Mouse (Mus musculus) right cerebral cortex, postnatal 4 days (tissue): ENCODE results near the gene Il11ra1.
"Not testable (repeated sequence)": the region's sequence is repeated elsewhere in the genome, so short reads cannot be mapped to it uniquely, and the experiment has no call there.

ENCODE experiments used
- DNase-seq: peaks from one replicate; pipeline ENCODE4 v3.0.0-alpha.2; 2022

Il11ra1 gene

GRCm38 (mm10) chr4:41755338-41756305 lies 55.8 kb downstream of the Il11ra1 start, which contains the start of gene Sigmar1:
TSS of gene Sigmar1 (minus strand) at chr4:41756157.
- DNase-seq: peak; percentile 85

GRCm38 (mm10) chr4:41756440-41756839 lies 56.7 kb downstream of the Il11ra1 start:
- DNase-seq: no peak

DNA sequence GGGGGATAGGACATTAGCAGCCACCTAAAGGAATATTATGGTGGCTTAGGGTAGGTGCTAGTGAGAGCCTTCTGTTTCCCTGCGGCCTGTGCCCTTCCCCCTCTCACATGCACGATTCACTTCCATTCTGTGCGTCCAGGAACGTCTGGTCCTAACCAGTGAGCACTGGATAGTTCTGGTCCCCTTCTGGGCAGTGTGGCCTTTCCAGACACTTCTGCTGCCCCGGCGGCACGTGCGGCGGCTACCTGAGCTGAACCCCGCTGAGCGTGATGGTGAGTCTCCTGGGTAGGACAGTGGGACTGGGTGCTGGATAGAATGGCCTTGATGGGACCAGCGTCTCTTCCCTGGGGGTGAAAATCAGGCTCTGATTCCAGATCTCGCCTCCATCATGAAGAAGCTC lies 57.5 kb downstream of the Il11ra1 start:
- no peak for DNase-seq

- no peak for DNase-seq
Measured at GRCm38 (mm10) chr4:41758021-41758420, 58.2 kb downstream of the Il11ra1 start.

DNA sequence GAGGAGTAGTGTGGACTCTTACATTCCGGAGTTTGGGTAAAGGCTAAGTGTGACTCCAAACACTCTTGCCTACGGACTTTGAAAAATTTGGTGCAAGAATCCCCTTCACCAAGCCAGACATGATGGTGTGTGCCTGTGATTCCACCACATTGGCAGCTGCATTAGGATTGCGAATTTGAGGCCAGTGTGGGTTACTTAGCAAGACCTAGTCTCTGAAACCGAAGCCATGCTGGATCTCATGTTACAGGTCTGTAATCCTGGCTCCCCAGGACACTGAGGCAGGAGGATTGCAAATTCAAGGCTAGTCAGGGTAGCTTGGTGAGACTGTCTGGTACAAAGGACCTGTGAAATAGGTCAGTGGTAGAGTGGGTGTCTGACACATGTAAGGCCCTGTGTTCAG lies 58.9 kb downstream of the Il11ra1 start:
- DNase-seq: no peak

- DNase-seq: peak; percentile 55
Measured at GRCm38 (mm10) chr4:41759206-41759605, 59.4 kb downstream of the Il11ra1 start.

DNA sequence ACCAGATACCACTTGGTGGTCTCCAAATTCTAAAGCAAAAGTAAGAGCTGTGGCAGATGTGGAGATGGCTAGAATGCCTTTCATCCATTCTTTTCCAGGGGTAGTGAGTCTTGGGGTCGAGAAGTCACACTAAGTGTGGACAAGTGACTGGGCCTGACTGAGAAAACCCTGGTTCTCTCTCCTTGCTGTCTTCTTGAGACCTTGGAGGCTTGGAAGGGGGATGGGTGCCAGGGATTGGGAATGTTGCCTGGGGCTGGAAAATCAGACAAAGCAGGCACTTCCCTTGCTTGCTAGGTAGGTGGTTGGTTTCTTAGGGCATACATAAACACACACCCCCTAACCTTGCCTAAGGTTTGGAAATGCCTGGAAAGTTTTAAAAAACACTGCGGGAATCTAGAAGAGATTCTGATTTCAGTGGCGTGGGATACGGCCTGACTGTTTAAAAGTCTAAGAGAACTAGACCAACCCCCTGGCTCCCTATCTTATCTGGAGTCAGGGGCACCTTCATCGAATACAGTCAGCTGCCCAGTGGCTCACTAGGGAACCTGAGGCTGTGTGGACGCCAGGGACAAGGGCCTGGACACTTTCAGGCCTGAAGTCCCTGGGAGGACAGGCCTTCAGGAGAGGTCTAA lies 60.0 kb downstream of the Il11ra1 start:
- no peak for DNase-seq

DNA sequence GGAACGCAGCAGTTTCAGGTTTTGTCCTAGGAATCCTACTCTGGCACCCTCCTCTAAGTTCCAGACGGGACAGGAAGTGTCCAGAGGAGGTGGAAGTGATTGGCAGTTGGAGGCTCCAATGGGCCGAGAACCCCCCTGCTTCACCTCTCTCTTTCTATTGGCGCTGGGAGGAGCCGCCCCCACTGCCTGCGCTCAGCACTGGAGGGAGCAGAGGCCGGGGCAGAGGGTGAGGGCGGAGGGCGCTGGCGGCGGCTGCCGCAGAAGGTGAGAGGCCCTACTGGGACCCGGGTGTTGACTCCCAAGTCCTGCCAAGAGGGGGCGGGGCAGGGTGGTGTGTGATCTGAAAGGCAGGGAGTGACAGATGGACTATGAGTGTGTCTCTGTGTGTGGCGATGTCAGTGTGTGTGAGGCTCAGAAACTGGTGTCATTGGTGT lies 60.5 kb downstream of the Il11ra1 start:
- peak; percentile 55 for DNase-seq

DNA sequence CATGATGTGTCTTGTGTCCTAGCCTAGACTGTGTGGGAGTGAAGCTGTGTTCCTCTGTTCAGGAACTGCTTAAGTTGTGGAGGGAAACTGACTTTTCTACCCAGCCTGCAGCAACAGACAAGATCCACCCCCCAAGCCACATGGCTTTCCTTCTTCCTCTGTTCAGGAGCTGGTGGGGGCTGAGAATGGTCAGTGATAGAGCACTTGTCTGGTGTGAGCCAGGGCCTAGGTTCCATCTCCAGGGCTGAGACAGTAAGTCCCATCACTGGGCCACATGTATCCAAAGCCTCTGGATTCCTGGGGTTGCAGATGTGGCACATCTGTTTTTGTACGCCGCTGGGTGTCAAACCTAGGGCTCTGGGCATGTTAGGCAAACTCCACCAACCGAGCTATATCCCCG lies 61.1 kb downstream of the Il11ra1 start:
- DNase-seq: no peak

DNA sequence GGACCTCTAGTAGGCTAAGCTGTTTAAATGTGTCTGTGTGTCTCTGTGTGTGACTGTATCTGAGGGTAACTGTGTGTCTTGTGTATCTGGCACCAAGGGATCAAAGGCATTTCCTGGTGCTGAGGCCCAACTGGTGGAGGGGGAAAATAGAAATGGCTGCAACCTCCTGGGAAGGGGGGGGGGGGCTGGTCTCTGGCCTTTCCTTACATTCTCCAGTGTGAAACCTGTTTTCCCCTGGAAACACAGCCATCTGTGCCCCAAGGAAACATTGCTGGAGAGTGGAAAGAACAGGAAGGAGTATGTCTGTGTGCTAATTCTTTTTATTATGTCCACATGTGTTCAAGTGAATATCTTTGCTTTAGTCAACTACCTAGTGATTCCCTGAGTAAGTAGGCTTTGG lies 61.9 kb downstream of the Il11ra1 start:
- DNase-seq: no peak

- no peak for DNase-seq
Measured at GRCm38 (mm10) chr4:41762099-41762687, 62.4 kb downstream of the Il11ra1 start.

- peak; percentile 62 for DNase-seq
Measured at GRCm38 (mm10) chr4:41762688-41763114, 62.9 kb downstream of the Il11ra1 start.

DNA sequence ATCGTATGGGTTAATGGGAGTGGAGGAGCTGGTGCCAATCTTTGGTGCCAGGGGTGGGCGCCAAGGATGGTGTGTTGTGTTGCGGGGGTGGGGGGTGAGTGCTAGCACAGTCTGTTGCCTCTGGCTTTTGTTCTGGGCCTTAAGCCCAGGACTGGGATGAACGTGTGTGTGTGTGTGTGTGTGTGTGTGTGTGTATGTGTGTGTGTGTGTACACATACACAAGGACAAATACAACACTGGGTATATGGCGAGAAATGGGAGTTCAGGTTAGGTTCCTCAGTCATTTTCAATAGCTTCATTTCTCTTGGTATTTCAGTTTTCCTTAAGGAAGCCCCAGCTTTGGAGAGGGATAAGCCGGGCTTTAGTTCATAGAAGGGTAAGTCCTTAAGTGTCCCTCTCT lies 63.4 kb downstream of the Il11ra1 start:
- not testable (repeated sequence) for DNase-seq

- DNase-seq: not testable (repeated sequence)
Measured at GRCm38 (mm10) chr4:41767301-41767700, 67.5 kb downstream of the Il11ra1 start.

DNA sequence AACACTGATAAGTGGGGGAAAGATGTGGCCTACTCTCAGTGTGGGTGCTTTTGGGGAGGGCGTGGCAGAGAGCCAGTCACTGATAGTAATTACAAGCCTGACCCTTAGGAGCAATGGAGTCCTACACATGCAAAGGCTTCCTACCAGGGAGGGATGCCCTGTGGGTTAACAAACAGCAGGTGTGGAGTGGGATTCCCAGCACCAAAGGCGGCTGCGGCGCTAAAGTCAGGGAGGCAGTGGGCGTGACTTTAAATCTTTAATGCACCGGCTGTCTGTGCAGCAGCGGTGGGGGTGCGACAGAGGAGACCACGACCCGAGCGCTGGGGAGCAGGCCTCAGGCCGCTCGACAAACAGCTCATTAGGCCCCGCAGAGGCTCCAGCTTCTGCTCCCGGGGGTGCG lies 73.2 kb downstream of the Il11ra1 start:
- DNase-seq: not testable (repeated sequence)

DNA sequence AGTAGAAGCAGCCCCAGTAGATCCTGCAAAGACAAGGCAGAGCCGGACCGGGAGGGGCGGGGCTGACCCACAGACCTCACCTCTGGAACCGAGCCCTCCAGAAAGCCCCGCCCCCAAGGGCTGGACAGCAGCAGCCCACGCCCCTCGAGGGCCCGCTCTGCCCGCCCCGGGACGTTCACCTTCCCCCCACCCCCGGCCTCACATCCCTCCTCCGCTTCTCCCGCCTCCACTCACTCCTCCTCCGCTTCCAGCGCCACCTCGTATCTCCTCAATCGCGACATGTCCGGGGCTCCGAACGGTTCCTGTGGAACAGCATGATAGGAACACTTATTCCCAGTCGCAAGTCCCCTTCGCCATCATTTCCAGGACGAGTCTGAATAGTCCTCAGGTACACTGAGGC lies 73.7 kb downstream of the Il11ra1 start:
- DNase-seq: peak; percentile 48

GRCm38 (mm10) chr4:41774002-41774401 lies 74.2 kb downstream of the Il11ra1 start, which contains the start of gene Ccl27a:
TSS of gene Ccl27a (minus strand) at chr4:41774247.
- DNase-seq: peak; percentile 68

DNA sequence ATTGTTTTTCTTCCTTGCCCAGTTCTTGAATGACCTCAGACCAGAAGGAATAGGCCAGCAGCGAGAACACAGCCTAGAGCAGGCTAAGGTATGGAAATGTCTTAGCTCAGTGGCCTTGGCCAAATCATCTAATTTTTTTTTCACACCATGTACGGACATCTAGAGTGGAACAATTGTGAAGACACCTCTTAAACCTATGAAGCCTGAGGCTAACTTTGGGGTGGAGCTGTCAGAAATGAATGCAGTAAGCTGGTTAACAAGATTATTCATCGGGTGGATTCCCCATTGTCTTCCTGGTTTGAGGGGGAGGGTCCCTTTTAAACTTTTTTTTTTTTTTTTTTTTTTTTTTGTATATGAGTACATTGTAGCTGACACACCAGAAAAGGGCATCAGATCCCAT lies 74.7 kb downstream of the Il11ra1 start:
- DNase-seq: not testable (repeated sequence)

DNA sequence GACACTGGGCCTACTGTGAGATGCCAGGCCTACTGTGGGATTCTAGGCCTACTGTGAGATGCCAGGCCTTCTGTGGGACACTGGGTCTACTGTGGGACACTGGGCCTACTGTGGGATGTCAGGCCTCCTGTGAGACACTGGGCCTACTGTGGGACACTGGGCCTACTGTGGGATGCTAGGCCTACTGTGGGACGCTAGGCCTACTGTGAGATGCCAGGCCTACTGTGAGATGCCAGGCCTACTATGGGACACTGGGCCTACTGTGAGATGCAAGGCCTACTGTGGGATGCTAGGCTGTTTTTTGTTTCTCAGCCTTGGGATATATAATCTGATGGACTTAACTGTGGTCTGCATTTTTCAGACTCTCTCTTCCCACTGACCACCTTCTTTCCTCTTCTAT lies 76.1 kb downstream of the Il11ra1 start:
- DNase-seq: not testable (repeated sequence)

GRCm38 (mm10) chr4:41781271-41781670 lies 81.5 kb downstream of the Il11ra1 start:
- DNase-seq: not testable (repeated sequence)

- not testable (repeated sequence) for DNase-seq
Measured at GRCm38 (mm10) chr4:41781748-41782485, 82.1 kb downstream of the Il11ra1 start.

DNA sequence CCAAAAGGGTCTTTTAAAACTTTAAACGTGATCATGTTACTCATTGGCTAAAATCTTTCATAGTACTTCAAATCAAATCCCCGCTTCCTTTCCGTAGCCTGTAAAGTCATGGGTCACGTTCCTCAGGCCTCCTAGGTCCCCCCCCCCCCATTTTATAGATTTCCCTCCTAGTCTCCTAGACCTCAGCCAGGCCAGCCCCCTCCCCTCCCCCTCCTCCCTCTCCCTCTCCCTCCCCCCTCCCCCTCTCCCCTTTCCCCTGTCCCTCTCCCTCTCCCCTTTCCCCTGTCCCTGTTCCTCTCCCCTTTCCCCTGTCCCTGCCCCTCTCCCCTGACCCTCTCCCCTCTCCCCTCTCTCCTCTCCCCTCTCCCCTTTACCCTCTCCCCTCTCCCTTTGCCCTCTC lies 82.9 kb downstream of the Il11ra1 start:
- DNase-seq: not testable (repeated sequence)

DNA sequence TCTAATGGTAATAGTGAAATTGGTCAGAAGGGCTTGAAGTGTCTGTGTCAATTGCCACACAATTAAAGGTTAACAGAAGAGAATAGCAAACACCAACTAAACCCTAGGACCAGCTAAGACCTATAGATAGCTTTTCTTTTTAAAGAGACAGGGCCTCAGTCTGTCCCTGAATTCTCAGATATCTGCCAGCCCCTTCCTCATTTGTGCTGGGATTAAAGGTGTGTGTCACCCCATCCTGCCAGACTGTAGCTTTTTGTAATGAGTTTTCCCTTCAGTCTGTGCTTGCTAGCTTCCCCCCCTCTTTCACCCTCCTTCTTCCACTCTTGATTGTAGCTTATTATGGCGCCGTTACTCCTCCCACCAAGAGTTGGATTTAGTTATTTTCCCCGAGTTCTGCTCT lies 83.4 kb downstream of the Il11ra1 start:
- DNase-seq: not testable (repeated sequence)
